Mouse (Mus musculus): ENCODE data around the gene Gm21836.
"Not testable (repeated sequence)": the region's sequence is repeated elsewhere in the genome, so short reads cannot be mapped to it uniquely, and the experiment has no call there.

Gene Gm21836

GRCm38 (mm10) chr9:124493693-124494092, at the start of gene Gm21836:
Gene Gm21836 (minus strand): TSS chr9:124493793.
- not testable (repeated sequence) for DNase-seq (ENCODE audit: low read depth)

GRCm38 (mm10) chr9:124480361-124480980, 13.1 kb downstream of the Gm21836 start:
- not testable (repeated sequence) for DNase-seq (ENCODE audit: low read depth)

GRCm38 (mm10) chr9:124478081-124478480, 15.5 kb downstream of the Gm21836 start:
- peak; percentile 9 for DNase-seq (ENCODE audit: low read depth)

- peak; percentile 21 for DNase-seq (ENCODE audit: low read depth)
These were observed 17.3 kb downstream of the Gm21836 start, which contains the start of gene Ppp2r3d for GRCm38 (mm10) chr9:124476096-124476902. Gene Ppp2r3d (minus strand): TSS chr9:124476898.

- DNase-seq (ENCODE audit: low read depth), result peak; percentile 9
These were observed 17.9 kb downstream of the Gm21836 start for GRCm38 (mm10) chr9:124475689-124476088.

- peak; percentile 64 for DNase-seq (ENCODE audit: low read depth)
These were observed 37.0 kb downstream of the Gm21836 start for GRCm38 (mm10) chr9:124456572-124456971.
